Mouse (Mus musculus): ENCODE measurements around the gene Napa. TPM values are rescaled to one million over a fixed set of nuclear protein-coding genes. Genes with fewer than 3 reads are reported as not detected.

Napa gene
- total RNA-seq (2021), result 100 to 1,000 TPM in 1 of 2 experiments, 10 to 100 TPM in 1; 90.4 to 104 TPM

DNA sequence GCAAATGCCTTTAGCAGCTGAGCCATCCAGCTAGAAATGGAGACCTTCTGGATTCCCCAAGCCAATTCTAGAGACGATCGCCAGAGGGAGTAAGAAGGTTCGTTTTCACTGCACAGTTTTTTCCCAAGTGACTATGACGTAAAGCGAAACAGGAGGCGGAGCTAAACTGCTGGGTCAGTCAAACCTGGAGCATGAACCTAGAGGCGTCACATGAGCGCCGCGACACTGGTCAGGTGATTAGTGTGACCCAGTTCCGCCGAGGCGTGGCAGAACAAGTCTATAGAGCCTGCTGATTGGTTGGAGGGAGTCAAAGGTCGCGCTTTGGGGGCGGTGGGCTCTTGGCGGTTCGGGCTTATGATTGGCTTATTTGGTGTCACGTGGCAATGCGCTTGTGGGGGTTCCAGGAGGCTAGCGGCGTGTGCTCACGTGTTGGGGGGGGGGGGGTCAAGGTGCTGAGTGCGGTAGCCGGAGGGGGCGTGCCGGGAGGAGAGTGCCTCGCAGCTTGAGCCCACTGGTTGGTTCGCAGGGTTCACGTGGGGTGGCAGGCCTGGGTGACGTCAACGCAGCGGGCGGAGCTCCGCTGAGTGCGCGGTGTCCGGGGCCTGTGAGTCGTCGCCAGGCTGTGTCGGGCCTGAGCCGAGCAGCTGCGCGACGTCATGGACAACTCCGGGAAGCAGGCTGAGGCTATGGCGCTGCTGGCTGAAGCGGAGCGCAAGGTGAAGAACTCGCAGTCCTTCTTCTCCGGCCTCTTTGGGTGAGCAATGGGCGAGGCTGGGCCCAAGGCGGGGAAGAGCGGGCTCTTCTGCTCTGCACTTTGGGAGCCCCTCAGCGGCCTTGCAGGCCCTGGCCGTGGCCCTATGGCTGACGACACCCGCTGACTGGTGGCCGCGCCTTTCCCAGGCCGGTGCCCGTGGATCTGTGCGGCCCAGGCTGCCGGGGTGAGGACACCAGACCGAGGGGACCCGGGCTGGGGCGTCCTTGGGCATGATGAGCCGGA lies at the start of gene Napa:
TSS of gene Napa (plus strand) at position 438 of the 997 bp plus-strand sequence.
- DNase-seq, result peak; percentile 98

DNA sequence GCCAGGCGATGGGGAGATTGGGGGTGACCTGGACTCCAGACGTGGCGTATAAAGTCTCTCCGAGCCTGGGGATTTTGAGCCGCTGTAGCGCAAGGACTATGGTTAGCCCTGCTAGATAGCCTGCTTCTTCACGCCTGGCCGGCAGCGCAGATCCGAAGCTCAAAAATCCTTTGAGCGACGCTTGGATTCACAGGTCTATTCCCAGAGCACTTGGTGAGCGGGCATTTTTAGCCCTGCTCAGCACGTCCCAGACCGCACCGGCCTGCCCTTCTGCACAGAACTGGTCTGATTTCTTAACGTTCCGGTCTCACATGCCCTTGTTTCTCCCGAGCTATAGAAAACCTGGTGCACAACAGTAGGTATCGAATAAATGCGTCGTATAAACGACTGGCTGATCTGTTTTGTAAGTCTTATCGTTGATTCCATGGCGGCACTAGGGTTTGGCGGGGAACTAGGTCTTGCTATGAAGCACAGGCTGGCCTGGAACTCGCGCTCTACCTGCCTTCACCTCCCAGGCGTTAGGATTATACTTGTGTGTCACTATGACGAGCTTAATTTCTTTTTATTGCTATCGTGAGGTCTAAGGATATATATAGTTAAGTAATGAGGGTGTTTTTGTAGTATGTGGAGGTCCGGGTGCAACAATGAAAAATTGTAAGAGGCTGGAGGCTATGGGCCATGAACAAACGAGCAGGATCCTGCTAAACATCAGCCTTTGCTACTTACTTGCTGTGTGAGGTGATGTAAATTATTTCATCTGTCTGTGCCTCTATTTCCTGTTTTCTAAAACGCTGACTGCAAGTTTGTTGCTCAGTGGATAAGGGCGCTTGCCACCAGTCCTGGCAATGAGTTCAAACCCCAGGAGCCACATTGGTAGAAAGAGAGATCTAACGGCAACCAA lies 49.3 kb upstream of the Napa start:
- DNase-seq, result no peak

DNA sequence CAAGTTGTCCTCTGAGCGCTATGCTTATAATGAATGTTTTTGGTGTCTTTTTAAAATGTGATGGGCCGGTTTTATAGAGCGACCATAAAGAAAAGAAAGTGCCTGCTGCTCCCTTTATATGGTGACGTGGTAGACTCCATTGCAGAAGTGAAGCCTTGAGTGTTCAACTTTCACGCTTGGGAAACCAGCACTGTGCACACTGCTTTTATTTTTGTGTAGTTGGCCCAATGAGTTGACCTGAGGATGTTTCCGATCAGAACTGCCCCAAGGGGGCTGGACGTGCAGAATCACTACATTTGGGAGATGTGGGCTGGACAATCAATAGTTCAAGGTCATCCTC lies 48.7 kb upstream of the Napa start:
- no peak for DNase-seq

DNA sequence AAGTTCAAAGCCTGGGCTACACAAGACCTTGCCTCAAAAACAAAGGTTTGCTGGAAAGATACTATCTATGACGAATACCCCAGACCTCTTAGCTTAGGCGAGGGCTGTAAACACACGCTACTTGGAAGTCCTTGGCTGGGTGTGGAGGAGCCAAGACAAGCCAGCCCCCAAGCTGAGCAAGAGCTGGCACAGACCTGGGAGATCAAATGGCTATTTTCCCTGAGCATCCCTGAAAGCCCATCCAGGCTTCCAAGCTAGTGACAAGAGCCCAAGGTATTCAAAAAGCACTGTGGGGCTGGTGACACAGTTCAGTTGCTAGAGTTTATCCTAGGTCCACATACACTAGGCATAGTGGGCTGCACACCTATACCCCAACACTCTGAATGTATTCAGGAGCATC lies 47.7 kb upstream of the Napa start:
- no peak for DNase-seq

DNA sequence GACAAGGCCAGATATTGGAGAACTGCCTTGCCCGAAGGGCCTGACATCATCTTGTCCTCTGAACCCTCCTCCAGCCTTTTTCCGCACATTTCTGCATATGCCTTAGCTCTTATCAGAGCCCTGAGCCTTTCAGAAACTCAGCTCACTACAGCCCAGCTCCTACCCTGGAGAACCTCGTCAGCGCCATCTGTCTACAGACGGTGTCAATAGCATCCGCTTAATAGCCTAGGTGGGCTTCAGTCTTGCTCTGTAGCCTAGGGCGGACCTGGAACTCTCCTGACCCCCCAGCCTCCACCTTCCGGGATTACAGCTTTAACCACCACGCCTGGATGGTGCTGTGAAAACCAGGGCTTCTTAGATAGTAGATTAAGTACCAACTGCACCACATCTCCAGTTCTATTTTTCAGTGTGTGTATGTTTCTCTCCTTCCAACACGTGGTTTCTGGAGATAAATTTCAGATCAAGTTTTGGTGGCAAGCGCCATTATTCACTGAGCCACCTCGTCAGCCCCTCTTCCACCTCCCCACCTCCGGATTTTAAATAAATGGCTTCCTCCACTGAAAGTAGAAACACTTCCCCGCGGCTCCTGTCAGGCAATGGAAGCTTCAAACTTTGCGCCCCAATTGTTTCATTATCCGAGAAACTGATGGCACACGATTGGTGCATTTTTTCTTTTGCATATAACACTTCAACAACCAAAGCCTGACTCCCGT lies 46.2 kb upstream of the Napa start:
- DNase-seq, result peak; percentile 88

DNA sequence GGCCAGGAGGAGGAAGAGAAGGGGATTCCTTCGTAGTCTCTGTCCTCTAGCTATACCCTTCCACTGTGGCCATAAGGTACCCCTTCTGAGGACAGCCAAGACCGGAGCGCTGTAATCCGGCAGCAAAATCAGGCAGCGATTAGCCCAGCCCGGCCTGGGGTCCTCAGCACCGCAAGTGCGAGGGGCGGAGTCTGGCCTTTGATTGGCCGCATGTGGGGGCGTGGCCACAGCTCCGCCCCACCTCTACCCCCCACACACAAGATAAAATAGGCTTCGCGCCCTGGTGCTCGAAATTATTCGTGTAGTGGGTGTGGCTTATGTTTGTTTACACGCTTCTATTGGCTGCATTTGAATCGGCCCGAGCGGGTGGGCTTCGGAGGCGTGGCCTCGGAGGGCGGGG lies 45.6 kb upstream of the Napa start:
- peak; percentile 97 for DNase-seq

DNA sequence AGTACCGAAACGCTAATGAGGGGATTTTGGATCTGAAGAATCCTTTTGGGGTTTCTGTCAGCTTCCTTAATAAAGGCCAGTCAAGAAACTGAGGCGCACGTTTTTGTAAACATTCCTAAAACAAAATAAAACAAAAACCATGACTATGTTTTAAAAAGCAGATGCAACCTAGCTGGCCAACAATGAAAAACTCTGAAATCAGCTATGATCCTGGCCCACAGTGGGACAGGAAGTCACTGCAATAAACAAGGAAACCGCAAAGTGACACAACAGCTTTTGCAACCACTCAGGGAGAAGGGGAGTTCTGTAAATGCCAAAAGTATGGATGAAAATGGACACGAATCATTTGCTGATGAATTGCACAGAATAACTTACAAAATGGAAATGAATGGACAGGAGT lies 45.2 kb upstream of the Napa start:
- DNase-seq, result no peak

DNA sequence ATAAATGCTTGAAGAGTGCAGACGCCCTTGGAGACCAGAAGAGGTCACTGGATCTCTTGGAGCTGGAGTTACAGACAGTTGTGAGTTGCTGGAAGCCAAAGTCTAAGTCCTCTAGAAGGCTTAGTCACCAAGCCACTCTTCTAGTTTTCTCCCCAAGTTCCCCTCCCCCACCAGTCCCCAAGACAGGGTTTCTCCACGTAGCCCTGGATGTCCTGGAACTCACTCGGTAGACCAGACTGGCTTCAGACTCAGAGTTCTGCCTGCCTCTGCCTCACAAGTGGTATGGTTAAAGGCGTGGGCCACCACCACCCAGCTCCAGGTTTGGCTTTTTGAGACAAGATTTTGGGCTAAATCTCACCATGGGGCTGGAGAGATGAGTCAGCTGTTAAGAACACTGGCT lies 43.3 kb upstream of the Napa start:
- DNase-seq, result no peak

DNA sequence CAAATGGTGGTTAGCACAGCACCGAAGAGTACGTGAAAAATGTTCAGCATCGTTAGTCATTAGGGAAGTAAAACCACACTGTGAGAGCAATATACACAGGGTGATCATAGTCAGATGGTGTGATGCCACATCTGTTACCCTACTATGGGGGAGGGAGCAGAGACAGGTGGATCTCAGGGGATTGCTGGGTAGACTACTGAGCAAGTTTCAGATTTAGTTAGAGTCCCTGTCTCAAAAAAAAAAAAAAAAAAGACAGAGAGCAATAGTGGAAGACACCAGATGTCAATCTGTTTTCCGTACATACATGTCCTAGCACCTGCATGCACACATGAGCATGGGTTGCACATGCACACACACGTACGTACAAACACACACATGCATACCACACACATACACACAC lies 42.6 kb upstream of the Napa start:
- DNase-seq, result no peak

DNA sequence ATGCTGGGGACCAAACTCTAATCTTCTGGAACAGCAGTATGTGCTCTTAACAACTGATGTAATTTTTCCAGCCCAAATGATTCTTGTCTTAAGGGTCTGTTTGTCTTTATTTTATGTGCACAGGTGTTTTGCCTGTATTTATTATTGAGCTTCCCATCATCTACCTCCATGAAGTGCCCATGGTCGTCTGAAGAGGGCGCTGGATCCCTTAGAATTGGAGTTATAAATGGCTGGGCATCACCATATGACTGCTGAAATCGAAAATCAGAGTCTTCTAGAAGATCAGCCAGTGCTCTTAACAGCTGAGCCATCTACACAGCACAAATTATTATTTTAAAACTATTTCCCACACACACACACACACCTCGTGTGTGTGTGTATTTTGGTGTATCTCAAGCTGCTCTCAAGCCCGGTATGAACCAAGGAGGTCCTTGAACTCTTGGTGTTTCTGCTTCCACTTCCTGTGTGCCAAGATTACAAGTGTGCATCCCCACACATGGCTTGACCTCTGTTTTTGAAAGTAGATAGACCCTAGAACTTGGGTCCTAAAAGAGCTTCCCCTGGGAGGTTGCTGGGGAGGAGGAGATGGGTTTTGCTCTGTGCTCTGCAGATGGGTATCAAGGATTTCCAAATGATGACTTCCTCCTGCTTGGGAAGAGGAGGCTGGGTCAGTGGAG lies 41.7 kb upstream of the Napa start:
- DNase-seq, result no peak

DNA sequence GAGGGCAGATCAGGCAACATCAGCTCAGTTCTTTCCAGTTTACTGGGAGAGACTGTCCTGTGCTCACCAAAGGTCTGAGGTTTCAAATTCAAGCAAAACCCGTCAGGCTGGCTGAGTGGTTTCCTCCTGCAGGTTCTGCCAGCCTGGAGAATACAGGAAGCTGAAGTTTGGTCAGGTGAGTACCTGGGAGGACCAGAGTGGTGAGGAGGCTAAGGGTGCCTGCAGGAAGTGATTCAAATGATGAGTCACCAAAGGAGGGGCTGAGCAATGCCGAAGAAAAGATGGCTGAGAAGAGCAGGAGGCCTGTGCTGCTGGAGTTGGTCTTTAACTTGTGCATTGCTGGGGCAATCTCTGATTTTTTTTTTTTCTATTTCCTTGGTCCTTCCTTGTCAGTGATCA lies 41.1 kb upstream of the Napa start:
- no peak for DNase-seq

DNA sequence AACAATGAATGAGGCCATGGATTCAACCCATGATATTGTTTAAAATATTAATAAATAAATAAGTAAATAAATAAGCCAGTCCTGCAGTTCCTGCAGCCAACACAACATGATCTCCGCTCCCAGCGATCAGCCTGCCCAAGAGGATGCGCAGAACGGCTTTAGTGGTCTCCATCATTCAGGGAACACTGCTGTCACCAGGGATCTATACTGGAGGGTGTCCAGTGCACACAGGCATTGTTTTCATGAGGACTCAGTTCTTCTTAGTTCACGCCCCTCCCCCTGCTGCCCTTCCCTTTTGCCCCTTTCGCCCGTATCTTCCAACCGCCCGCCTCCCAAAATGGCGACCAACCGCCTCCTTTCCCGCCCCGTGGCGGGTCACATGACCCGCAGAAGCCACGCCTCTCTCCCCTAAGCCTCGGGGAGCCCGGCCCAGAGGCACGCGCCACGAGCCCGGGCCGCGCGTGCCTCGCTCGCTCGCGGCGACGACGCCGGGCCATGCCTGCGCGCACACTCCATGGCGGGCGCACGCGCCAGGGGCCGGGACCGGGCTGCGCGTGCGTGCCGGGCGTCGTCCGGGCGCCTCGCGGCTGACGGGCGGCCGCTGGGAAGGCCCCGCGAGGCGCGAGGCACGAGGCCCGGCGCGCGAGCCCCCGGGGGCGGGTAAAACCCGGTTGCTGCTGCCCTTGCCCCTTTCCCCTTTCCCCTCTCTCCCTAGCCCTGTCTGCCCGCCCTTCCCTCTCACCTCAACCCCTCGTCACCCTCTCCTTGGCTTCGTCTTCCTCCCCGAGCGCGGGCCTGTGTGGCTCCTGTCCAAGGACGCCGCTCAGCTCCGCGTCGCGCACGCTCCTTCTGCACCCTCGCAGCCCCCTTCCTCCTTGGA lies 36.8 kb upstream of the Napa start, which contains the start of gene Zfp541:
TSS of gene Zfp541 (plus strand) at position 596 of the 880 bp plus-strand sequence.
- DNase-seq, result no peak

DNA sequence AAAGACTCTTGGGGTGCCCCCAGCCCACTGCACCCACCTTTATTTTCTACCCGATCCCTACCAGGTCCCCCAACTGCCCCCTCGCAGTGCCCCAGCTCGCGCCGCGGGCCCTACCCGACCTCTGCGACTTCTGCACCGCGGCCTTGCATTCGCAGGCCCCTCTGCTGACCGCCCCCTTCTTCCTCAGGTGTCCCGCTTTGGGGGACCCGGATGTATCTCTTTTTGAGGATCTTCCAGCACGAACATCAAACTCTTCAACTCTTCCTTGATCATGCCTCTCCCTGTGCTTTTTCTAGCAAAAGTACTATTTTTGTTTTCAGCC lies 36.2 kb upstream of the Napa start:
- DNase-seq, result no peak

DNA sequence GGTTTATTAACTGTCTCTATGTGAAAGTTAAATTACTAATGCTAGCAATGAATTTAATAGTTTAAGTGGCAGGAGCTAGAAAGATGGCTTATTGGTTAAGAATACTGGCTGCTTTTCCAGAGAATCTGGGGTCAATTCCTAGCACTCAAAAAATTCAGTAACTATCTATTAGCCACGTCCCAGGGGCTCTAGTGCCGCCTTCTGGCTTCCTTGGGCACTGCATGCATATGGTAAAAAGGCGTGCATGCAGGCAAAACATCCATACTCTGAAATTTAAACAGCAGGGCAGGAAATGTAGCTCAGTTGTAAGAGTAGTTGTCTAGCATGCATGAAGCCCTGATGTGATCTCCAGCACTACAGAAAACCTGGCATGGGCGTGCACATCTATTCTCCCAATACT lies 34.8 kb upstream of the Napa start:
- no peak for DNase-seq

DNA sequence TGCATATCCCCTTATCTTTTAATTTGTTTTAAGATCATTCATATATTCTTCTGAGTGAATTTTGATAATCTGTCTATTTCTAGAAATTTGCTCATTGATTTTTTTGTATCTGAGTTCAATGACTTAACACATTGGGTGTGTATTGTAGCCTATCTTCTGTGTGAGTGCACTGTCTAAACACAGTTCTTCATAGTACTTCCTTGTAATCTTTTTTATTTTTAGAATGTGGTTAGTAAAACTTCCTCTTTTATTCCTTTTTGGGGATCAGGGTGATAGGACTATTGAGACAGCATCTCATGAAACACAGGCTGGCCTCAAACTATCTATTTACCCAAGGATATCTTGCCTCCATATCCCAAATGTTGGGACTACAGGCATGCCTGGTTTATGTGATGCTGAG lies 27.4 kb upstream of the Napa start:
- DNase-seq, result no peak

DNA sequence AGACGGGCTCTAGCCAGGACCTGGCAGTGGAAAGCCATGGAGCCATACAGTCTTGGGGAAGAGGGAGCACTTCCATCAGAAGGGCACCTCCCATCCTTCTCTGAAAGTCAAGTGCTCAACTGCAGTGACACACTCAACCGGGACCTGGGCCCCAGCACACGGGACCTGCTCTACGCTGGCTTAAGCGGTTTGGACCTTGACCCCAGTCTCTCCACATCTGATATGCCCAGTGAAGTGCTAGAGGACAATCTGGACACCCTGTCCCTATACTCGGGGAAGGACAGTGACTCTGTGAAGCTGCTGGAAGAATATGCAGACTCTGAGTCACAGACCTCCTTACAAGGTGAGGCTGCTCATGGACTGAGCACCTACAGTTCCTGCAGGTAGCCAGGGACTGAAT lies 26.4 kb upstream of the Napa start:
- no peak for DNase-seq

DNA sequence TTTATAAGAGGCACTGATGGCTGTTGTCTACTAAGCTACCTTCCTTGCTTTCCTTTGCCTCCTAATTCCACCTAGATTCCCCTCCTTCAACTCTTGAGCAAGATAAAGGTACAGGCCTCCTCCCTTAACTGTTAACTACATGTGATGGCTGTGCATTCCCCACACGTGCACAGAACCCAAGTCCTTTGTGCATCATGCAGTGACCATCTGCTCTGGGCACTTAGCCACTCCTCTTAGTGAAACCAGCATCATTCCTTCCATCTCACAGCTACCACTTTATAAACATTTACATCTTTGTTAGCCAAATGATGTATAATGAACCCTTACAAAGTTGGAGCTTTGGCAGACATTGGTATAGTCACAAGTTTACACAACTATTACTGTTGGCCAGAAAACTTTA lies 18.3 kb upstream of the Napa start:
- no peak for DNase-seq

DNA sequence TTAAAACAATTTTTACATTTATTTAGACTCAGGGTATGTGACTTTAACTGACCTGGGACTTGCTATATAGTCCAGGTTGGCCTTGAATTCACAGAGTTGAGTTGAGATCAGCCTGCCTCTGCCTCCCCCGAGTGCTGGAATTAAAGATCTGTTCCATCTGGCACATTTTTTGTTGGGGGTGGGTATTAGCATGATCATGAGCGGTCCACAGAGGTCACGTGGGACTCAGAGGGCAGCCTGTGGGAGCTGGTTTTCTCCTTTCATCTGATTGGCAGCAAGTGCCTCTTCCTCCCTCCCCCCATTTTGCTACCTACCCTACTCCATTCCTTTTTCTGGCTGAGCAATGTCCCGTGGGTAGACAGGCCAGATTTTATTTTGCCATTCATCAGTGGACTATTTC lies 17.7 kb upstream of the Napa start:
- DNase-seq, result no peak

DNA sequence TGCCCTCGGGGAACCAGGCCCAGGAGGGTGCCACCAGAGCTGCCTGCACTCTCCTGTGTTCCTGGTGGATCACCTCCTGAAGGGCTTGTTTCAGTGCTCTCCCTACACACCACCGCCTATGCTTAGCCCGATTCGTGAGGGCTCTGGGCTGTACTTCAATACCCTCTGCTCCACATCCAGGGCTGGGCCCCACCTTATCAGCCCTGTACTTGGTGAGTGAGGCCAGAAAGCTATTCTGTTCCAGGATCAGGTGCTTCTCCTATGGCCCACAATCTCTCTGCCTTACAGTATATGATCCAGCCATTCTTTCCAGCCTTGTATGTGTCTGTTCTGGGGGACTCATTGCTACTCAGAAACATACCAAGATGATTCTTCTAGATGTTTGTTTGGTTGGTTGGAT lies 14.9 kb upstream of the Napa start:
- no peak for DNase-seq

DNA sequence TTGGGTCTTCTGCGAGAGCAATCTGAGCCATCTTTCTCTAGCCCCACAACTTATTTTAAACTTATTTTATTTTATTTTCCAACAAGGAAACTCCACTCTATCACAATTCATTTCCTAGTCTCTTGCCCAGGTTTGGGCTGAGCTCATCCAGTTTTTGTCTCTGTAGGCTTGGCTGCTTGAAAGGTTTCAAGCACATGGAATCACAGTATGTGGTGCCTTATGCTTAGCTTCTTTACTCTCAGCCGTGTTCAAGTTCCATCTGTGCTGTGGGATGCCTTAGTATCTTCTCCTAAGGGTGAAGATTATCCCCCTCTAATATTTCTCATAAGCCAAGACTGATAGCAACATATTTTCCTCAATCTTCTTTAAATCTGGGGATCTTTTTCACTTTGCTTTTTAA lies 10.7 kb upstream of the Napa start:
- no peak for DNase-seq

DNA sequence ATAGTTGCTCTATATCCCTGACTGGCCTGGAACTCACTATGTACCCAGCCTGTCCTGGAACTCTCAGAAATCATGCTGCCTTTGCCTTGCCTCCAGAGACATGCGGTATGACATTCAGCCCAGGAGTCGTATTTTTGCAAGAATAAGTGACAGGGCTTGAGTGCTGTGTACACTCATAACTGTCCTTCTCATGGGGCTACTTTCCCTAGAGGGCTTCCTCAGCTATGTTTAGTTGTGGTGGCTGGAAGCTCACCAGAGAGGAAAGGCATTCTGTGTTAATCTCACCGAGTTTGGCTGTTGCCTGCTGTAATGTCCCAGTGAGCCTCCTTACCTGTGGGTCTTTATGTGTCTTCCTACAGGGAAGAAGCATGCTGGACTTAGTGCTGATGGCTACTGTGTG lies 3.7 kb upstream of the Napa start:
- DNase-seq, result no peak

All from heart, postnatal 4 days (tissue).